Mouse (Mus musculus): Measurements from ENCODE around the gene Plxna4. TPM values are rescaled to one million over a fixed set of nuclear protein-coding genes. Genes with fewer than 3 reads are reported as not detected.
A peak's percentile ranks its signal among the peaks of the same experiment; 100 is the strongest.

Plxna4 gene
- total RNA-seq (2021): 100 to 1,000 TPM; 103 to 108 TPM
- long read RNA-seq, partial matches to known transcripts: 0 of 14 reads
- long read RNA-seq, other reads (novel, unspliced or antisense): 14 of 14 reads

DNA sequence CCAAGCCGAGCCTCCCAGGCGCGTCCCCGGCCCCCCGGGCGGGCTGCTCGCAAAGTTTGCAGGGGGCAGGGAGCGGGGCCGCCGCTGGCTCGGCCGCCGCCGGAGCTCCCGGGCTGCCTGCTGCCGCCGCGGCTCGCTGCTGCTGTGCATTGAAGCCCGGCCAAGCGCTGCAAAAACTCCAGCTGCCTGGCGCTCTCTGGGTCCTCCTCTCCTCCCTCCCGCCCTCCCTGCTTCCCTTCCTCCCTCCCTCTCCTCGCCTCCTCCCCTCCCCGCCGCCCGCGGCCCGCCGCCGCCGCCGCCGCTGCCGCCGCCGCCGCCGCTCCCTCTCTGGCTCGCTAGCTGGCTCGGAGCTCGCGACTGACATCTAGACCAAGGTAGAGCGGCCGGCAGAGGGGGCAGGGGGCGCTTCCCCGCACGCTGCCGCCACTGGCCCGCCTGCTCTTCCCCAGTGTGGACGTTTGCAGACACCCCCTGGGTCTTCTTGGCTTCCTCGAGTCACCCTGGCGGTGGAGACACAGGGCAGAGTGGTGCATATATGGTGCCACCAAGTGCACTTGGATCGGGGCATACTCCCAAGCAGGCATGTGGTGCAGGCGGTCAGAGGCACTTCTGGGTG lies at the start of gene Plxna4:
Gene Plxna4 (minus strand): TSS at position 137 of the 616 bp plus-strand sequence.
- DNase-seq (ENCODE audit: low spot score in 2 of 2): peak; percentile 81 to 86

DNA sequence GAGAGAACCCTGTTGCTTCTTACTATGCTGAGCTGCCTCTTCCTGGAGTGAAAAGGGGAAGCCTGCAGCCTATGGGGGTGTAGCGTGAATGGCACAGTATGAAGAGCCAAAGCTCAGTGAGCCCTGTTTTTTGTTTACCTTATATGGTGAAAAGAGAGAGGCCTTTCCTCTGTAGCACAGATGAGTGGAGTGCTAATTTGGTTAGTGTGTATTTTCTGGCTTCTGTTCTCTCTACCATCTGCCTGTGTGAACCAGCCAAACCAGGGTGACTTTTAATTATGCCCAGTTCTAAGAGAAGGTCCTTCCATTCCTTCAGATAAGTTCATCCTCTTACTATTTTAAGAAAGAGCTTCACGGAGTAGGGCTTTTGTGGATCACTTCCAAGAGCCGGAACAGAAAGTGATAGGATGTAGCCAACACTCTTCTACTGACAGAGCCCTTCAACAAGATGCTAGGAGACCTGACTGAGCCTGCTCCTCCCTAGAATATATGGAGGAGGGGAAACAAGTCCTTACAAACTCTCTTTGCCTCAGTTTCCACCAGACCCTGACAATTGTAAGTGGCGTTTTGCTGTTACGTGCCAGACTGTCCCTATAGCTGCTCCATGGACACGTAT lies 49.7 kb upstream of the Plxna4 start:
- DNase-seq (ENCODE audit: low spot score in 2 of 2): no peak

GRCm38 (mm10) chr6:32610712-32611111 lies 22.7 kb upstream of the Plxna4 start:
- no peak for DNase-seq (ENCODE audit: low spot score in 2 of 2)

DNA sequence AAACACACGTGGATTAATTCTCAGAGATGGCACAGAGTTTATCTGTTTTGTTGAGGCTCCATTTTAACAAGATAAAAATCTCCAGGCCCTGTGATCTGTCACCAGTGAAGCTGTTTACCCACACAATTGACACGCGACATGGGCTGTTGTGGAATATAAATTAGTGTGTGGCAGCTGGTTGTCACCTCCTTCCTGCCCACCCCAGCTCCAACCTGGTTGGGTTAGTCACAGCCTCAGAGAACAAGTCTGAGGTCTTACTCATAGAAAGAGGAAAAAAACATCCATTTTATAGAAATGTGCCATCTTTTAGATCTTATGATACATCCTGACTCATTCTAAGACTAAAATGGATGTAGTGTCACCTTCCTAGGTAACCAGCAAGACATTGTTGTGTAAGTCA lies 18.8 kb upstream of the Plxna4 start:
- DNase-seq (ENCODE audit: low spot score in 2 of 2): no peak

GRCm38 (mm10) chr6:32605581-32605980 lies 17.6 kb upstream of the Plxna4 start:
- DNase-seq (ENCODE audit: low spot score in 2 of 2): no peak

- no peak for DNase-seq (ENCODE audit: low spot score in 2 of 2)
Measured at GRCm38 (mm10) chr6:32604901-32605300, 16.9 kb upstream of the Plxna4 start.

GRCm38 (mm10) chr6:32602130-32602529 lies 14.1 kb upstream of the Plxna4 start:
- DNase-seq (ENCODE audit: low spot score in 2 of 2): no peak

DNA sequence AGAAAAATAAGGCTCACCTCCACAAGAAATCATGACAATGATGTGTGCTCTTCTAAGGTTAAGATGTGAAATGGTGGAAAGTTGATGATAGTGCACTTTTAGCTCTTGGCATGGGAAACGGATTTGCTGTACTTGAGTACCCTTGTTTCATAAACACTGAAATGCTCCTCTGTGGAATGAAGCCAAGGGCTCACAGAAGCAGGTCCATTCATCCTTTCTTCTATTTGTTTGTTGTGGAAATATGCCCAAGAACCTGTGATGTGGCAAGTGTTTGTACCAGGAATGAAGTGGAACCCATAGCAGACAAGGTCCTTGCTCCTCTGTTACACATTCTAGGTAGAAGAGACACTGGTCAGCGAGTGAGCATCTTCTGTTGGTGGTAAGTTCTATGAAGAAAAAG lies 13.3 kb upstream of the Plxna4 start:
- DNase-seq (ENCODE audit: low spot score in 2 of 2): no peak

DNA sequence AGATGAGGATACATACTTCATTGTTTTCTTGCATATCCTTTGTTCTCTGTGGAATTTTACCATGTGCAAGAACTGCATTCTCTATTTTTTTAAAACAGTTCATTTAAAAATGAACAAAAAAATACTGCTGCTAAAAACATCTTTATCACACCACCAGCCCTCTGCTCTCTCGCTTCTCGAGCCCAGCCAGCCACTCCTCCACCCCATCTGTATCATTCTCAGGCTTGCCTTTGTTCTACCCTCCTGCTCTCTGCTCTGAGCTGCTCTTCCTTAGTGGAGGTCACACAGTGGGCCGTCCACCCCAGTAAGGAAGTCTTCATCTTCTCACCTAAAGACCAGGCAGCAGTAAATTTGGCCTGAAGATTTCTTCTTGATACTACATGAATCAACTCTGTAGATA lies 7.6 kb upstream of the Plxna4 start:
- DNase-seq (ENCODE audit: low spot score in 2 of 2): no peak

DNA sequence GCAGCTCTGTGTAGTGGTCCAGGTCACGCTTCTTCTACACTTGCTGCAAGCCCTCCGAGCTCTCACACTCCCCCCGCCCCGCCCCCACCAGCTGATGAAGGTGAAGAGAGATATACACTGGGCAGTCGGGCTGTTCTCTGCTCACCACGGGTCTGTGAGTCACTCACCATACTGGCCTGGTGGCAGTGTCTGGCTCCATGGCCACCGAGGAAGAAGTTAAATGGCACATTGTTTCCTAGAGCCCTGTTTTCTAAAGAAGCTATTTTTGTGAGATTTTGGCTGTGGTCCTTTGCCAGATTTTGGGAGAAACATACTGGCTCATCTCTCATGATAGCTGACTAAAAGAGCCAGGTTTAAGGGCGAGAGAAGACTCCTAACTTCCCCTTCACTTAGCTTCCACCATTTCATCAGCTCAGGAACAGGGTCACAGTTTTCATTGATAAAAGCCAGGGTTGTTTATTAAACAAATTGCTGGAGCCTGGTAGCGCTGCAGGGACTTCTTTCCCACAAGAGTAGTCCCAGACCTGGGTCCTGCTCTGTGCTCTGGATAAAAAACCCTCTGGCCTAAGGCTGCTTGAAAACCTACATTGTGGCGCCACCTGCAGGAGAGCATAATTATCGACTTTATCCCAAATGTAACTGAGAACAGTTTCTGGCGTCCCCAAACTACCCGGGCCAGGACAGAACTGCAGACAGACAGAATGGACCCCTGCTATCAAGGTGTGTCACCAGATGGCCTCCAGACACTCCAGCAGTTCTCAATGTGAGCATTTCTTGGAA lies 3.2 kb upstream of the Plxna4 start:
- peak; percentile 86 to 88 for DNase-seq (ENCODE audit: low spot score in 2 of 2)

DNA sequence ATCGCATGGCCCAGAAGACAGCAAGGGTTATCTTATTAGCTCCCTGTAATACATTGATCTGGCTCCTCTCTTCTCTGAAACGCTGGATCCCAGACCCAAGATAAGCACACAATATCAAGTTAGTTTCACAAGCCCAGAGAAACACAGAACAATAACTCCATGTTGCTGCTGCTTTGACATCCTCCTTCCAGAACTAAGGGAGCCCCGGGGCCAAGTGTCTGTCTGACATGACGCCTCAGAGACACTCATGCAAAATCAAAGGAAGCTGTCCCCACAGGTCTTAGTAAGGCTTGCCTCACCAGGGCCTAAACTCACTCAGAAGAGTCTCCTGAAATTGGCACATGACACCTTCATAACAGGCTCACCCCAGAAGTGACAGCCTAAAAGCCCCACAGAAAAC lies 1.6 kb upstream of the Plxna4 start:
- no peak for DNase-seq (ENCODE audit: low spot score in 2 of 2)

DNA sequence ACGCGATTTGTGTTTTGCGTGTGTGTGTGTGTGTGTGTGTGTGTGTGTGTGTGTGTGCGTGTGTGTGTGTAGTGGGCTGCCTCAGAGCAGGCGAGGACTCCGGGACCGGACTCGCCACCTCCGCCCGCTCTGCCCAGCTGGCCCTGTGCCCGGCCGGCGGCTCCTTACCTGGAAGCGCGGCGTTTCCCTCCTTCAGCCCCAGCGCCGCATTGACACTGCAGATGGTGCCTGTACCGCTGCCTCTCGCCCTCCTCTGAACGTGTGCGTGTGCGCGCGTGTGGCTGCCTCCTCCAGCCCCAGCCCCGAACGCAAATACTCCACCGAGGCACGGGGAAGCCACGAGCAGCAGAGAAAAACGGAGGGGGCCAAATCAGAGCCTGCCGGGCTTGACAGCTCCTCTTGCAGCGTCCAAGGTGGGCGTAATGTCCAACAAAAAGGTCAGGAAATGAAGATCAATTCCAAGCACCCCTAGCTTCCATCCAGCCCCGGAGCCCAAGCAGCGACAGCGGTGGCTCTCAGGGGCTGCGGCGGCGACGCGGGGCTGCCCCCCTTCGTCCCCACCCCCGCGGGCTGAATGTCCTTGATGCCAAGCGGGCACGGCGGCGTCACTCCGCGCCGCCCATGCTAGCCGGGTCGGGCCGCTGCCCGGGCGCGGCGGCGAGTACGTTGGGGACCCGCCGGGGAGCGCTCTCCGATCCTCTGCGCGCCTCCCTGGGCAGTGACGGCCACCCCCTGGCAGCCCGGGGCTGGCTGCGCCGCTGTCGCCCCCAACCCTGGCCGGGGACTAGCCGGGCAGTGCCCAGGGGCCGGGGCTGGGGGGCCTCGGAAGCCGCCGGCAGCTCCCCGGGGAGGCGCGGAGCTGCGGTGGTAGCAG lies 619 bp downstream of the Plxna4 start:
- DNase-seq (ENCODE audit: low spot score in 2 of 2): peak; percentile 54 to 68

- DNase-seq (ENCODE audit: low spot score in 2 of 2): no peak
Measured at GRCm38 (mm10) chr6:32586821-32587135, 1.2 kb downstream of the Plxna4 start.

DNA sequence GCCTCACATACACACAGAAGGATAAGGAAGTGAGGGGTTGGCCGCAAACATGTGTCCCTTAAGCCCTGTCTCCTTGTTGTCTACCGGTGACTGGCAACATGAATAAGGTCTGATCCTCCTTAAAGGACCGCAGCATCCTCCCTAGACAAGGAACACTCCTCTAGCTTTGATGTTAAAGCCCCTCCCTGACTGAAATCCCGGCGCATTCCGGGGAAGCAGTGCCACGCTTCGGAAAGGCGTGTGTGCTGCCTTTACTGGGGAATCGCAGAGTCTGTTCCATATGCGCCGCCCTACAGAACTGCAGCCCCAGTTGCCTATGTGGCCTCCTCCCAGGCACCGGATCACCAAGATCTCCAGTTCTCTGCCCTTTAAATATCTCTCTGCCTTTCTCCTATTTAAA lies 1.6 kb downstream of the Plxna4 start:
- peak; percentile 54 to 64 for DNase-seq (ENCODE audit: low spot score in 2 of 2)

GRCm38 (mm10) chr6:32585211-32585610 lies 2.8 kb downstream of the Plxna4 start:
- no peak for DNase-seq (ENCODE audit: low spot score in 2 of 2)

DNA sequence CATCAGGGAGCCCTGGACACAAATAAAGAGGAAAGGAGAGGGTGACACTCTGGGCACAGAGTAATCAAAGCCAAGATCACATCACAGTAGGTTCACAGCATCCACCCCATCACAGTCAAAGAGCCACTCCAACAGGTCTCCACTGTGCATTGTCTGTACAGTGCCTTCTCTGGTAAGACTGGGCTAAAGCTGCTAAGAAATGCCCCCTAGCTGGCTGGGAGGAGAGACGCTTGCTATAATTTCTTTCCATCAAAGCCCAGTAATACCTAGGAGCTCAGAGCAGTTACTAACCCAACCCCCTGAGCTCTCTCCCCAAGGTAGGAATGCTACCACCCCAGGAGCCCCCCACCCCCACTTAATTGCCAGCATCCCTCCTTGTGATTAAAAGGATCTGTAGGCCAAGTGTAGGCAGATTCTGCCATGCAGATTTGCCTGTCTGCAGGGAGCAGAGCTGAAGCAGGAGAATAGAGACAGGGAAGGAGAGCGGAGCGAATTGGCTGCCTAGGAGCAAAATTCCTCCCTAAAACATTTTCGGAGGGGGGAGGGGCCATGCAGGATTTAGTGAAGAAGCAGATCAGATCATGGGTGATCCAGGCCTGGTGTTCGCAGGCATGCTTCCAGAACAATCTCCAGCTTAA lies 3.6 kb downstream of the Plxna4 start:
- peak; percentile 26 to 55 for DNase-seq (ENCODE audit: low spot score in 2 of 2)

GRCm38 (mm10) chr6:32583582-32583981 lies 4.4 kb downstream of the Plxna4 start:
- peak in 1 of 2 experiments; percentile 48 for DNase-seq (ENCODE audit: low spot score in 2 of 2)

DNA sequence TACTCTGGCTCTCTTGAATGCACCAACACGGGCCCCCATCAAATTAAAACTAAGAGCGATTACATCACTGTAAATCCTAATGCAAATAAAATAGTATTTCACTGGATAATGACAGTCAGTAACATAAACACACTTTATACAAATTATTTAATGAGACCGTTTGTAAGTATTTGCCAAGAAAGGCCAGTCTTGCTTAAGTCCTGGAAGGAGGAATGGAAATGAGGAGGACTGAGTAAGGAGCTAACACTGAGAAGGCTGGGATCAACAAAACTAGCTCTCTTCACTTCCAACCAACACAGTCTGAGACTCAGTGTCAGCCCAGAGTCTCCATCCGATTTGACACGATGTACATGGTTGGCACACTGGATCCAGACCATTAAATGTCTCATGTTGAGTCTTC lies 16.5 kb downstream of the Plxna4 start:
- no peak for DNase-seq (ENCODE audit: low spot score in 2 of 2)

DNA sequence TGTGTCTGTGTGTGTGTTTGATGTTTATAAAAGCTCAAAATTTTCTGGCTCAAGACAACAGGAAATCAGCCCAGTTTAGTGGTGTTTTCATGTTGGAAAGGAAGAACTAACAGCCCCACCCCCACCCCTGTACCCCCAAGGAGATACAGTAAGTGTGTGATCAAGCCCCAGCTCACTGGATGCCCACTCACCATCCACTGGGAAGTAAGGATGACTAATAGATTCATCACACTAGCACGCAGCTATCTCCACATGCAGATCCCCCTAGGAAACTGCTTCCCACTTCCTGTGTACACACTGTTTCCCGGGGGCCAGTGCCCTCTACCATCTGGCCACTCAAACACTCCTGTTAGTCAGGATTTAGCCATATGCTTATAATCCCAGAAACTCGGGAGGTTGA lies 17.5 kb downstream of the Plxna4 start:
- DNase-seq (ENCODE audit: low spot score in 2 of 2): no peak

GRCm38 (mm10) chr6:32569919-32570318 lies 18.1 kb downstream of the Plxna4 start:
- DNase-seq (ENCODE audit: low spot score in 2 of 2): no peak

GRCm38 (mm10) chr6:32546915-32547314 lies 41.1 kb downstream of the Plxna4 start:
- no peak for DNase-seq (ENCODE audit: low spot score in 2 of 2)

Measured in layer of hippocampus, postnatal 10 days (tissue).